Mouse (Mus musculus) CH12.LX (cell line): ENCODE results near the gene A730049H05Rik. TPM values are rescaled to one million over a fixed set of nuclear protein-coding genes. Genes with fewer than 3 reads are reported as not detected.

Source experiments
- DNase-seq: peaks from one replicate; pipeline ENCODE4 v3.0.0-alpha.2; 2013; ENCODE audit errors: extremely low read depth
- H3K27ac ChIP-seq: 2 replicates; pipeline ENCODE4 v1.5.1; 2012; ENCODE audit warnings: low read depth, mild to moderate bottlenecking, control low read depth, moderate library complexity; ENCODE audit not compliant: insufficient read depth
- H3K27me3 ChIP-seq: replicated peaks from 2 replicates; pipeline ENCODE3; 2012; ENCODE audit warnings: inconsistent platforms
- H3K36me3 ChIP-seq, 2 experiments: replicated peaks in 1 of 2; 2 replicates each; pipeline versions ENCODE3 to v1.6.1; 2012; ENCODE audit warnings: inconsistent platforms in 1 of 2, low read length in 1 of 2, mild to moderate bottlenecking in 1 of 2, mixed read lengths in 1 of 2, moderate library complexity in 1 of 2; ENCODE audit not compliant: control insufficient read depth in 1 of 2, insufficient read depth in 1 of 2
- H3K4me1 ChIP-seq, 2 experiments: 2 replicates each; pipeline ENCODE4 v1.6.1; 2012; ENCODE audit warnings: inconsistent platforms in 1 of 2, moderate library complexity in 1 of 2; ENCODE audit not compliant: insufficient read depth in 2 of 2, control insufficient read depth in 1 of 2
- H3K4me2 ChIP-seq: 2 replicates; pipeline ENCODE4 v1.6.1; 2012; ENCODE audit warnings: low read depth, mild to moderate bottlenecking, control low read depth; ENCODE audit not compliant: poor library complexity, insufficient read depth, severe bottlenecking
- H3K4me3 ChIP-seq, 3 experiments: fragments of 150-350 bp in 1 of 3; sonication (generic) in 1 of 3; replicated peaks in 1 of 3; 2 replicates each; pipeline versions ENCODE3 to v1.5.1; 2011 to 2012; ENCODE audit warnings: low read depth in 2 of 3, low read length in 2 of 3, mild to moderate bottlenecking in 2 of 3, moderate library complexity in 2 of 3, control low read depth in 1 of 3, improper control_type of control experiment in 1 of 3, inconsistent platforms in 1 of 3, mixed read lengths in 1 of 3; ENCODE audit not compliant: poor library complexity in 1 of 3
- H3K79me2 ChIP-seq: replicated peaks from 2 replicates; pipeline ENCODE4 v1.6.1; 2012; ENCODE audit warnings: mild to moderate bottlenecking, moderate library complexity; ENCODE audit not compliant: control insufficient read depth, poor library complexity, insufficient read depth, severe bottlenecking; ENCODE audit errors: extremely low read depth
- H3K9ac ChIP-seq: 2 replicates; pipeline ENCODE4 v1.6.1; 2012; ENCODE audit warnings: low read depth, mild to moderate bottlenecking, control low read depth, moderate library complexity; ENCODE audit not compliant: insufficient read depth
- H3K9me3 ChIP-seq: replicated peaks from 2 replicates; pipeline ENCODE3; 2012; ENCODE audit warnings: low read length, inconsistent platforms, mixed read lengths
- CHD1 ChIP-seq: IDR thresholded peaks from 2 replicates; pipeline ENCODE4 v1.6.1; 2012; ENCODE audit warnings: low read depth, low read length, improper control_type of control experiment, inconsistent platforms
- E2F4 ChIP-seq: IDR thresholded peaks from 2 replicates; pipeline ENCODE4 v1.6.1; 2011; ENCODE audit warnings: low read depth, low read length, improper control_type of control experiment; ENCODE audit not compliant: insufficient replicate concordance
- ELF1 ChIP-seq: IDR thresholded peaks from 2 replicates; pipeline ENCODE4 v1.6.1; 2014; ENCODE audit warnings: low read depth, mild to moderate bottlenecking, inconsistent platforms, low read length, improper control_type of control experiment
- ETS1 ChIP-seq: conservative IDR thresholded peaks from 2 replicates; pipeline ENCODE4 v1.6.1; 2012; ENCODE audit warnings: low read depth, mild to moderate bottlenecking, inconsistent platforms, low read length, improper control_type of control experiment, moderate library complexity
- HCFC1 ChIP-seq: IDR thresholded peaks from 2 replicates; pipeline ENCODE4 v1.6.1; 2012; ENCODE audit warnings: low read depth, mild to moderate bottlenecking, inconsistent platforms, low read length, improper control_type of control experiment
- IRF4 ChIP-seq: IDR thresholded peaks from 2 replicates; pipeline ENCODE4 v1.6.1; 2014; ENCODE audit warnings: low read depth, mild to moderate bottlenecking, inconsistent platforms, low read length, improper control_type of control experiment
- JUN ChIP-seq: IDR thresholded peaks from 2 replicates; pipeline ENCODE4 v1.6.1; 2011; ENCODE audit warnings: low read depth, mild to moderate bottlenecking, low read length, improper control_type of control experiment, moderate library complexity; ENCODE audit not compliant: insufficient read depth
- JUND ChIP-seq: conservative IDR thresholded peaks from 2 replicates; pipeline ENCODE4 v1.6.1; 2011; ENCODE audit warnings: low read depth, low read length, improper control_type of control experiment
- KAT2A ChIP-seq: IDR thresholded peaks from 2 replicates; pipeline ENCODE4 v1.6.1; 2012; ENCODE audit warnings: low read length, improper control_type of control experiment, inconsistent platforms; ENCODE audit not compliant: insufficient replicate concordance
- MAFK ChIP-seq: IDR thresholded peaks from 2 replicates; pipeline ENCODE4 v1.6.1; 2011; ENCODE audit warnings: low read length, improper control_type of control experiment; ENCODE audit not compliant: insufficient replicate concordance
- MXI1 ChIP-seq: IDR thresholded peaks from 2 replicates; pipeline ENCODE4 v1.6.1; 2011; ENCODE audit warnings: mild to moderate bottlenecking, low read depth, low read length, improper control_type of control experiment
- NELFE ChIP-seq: IDR thresholded peaks from 2 replicates; pipeline ENCODE4 v1.6.1; 2011; ENCODE audit warnings: low read depth, low read length, improper control_type of control experiment
- NRF1 ChIP-seq: IDR thresholded peaks from 2 replicates; pipeline ENCODE4 v1.6.1; 2014; ENCODE audit warnings: low read depth, mild to moderate bottlenecking, inconsistent platforms, low read length, improper control_type of control experiment, moderate library complexity
- PAX5 ChIP-seq: IDR thresholded peaks from 2 replicates; pipeline ENCODE4 v1.6.1; 2012; ENCODE audit warnings: low read length, inconsistent platforms, mixed read lengths
- POLR2A ChIP-seq: IDR thresholded peaks from 2 replicates; pipeline ENCODE4 v1.6.1; 2011; ENCODE audit warnings: low read depth, mild to moderate bottlenecking, improper control_type of control experiment, low read length
- RAD21 ChIP-seq: IDR thresholded peaks from 2 replicates; pipeline ENCODE4 v1.6.1; 2011; ENCODE audit warnings: low read depth, mild to moderate bottlenecking, low read length, improper control_type of control experiment, moderate library complexity
- SMC3 ChIP-seq: IDR thresholded peaks from 2 replicates; pipeline ENCODE4 v1.6.1; 2011; ENCODE audit warnings: low read depth, low read length, improper control_type of control experiment
- TBP ChIP-seq: conservative IDR thresholded peaks from 2 replicates; pipeline ENCODE4 v1.6.1; 2011; ENCODE audit warnings: low read depth, low read length, improper control_type of control experiment
- UBTF ChIP-seq: IDR thresholded peaks from 2 replicates; pipeline ENCODE4 v1.6.1; 2012; ENCODE audit warnings: low read depth, mild to moderate bottlenecking, inconsistent platforms, low read length, improper control_type of control experiment, moderate library complexity
- USF1 ChIP-seq: IDR thresholded peaks from 2 replicates; pipeline ENCODE4 v1.6.1; 2014; ENCODE audit warnings: low read depth, mild to moderate bottlenecking, inconsistent platforms, low read length, improper control_type of control experiment
- ZC3H11A ChIP-seq: IDR thresholded peaks from 2 replicates; pipeline ENCODE4 v1.6.1; 2012; ENCODE audit warnings: low read depth, mild to moderate bottlenecking, inconsistent platforms, low read length, improper control_type of control experiment
- ZKSCAN1 ChIP-seq: IDR thresholded peaks from 2 replicates; pipeline ENCODE4 v1.6.1; 2012; ENCODE audit warnings: low read depth, inconsistent platforms, low read length, improper control_type of control experiment, borderline replicate concordance
- ZMIZ1 ChIP-seq: IDR thresholded peaks from 2 replicates; pipeline ENCODE4 v1.6.1; 2012; ENCODE audit warnings: low read depth, mild to moderate bottlenecking, inconsistent platforms, low read length, improper control_type of control experiment
- ZNF384 ChIP-seq: IDR thresholded peaks from 2 replicates; pipeline ENCODE4 v1.6.1; 2012; ENCODE audit warnings: low read depth, low read length, improper control_type of control experiment, inconsistent platforms
- dilution Hi-C: fragments of 300-500 bp; cut with MboI; formaldehyde crosslinking; loops from 2 replicates; pipeline ENCODE4 v1.14.3; 2020; ENCODE audit warnings: low sequenced_read_pairs; ENCODE audit not compliant: extremely low pct_unique_long_range_greater_than_20kb, extremely low pct_ligation_motif_present
- in situ Hi-C: fragments of 300-500 bp; cut with MboI; formaldehyde crosslinking; loops from 3 replicates; pipeline ENCODE4 v1.14.3; 2019; ENCODE audit warnings: low sequenced_read_pairs, low pct_ligation_motif_present, low pct_unique_long_range_greater_than_20kb, mixed read lengths
- polyA plus RNA-seq: library from polyadenylated mRNA; unstranded; fragments of >175 nt; gene quantifications from 2 replicates; pipeline ENCODE4 v1.2.1, GENCODE M21; 2012; ENCODE audit warnings: low read depth; ENCODE audit not compliant: insufficient read length
- total RNA-seq, 2 experiments: library from RNA; depleted of rRNA; stranded (reverse); fragments of 300-350 nt in 1 of 2; fragments of >200 nt in 1 of 2; gene quantifications; 2 replicates each; pipeline ENCODE4 v1.2.3; 2012 to 2014

A730049H05Rik gene
- total and polyA plus RNA-seq, 3 experiments = not detected

DNA sequence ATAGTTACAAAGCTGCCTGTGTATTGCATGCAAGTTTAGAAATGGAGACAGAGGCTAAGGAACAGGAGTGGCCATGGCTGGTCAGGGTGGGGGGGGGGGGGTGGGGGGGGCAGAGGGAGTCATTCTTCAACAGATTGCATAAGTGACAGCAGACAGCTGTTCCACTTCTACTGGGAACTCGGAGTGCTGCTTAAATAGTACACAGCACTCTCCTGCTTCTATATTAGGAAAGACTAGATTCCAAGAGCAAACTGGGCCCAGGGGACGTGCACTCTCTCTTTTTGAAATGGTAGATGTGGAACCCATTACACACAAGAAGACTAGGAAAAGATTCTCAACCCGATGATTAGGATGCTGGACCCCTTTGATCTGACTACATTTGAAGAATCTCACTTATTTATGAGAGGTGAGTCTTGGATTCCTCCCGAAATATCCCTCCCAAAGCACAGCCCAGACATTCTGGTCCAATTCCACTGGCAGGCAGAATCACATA, 52.9 kb downstream of the A730049H05Rik start, which contains the start of gene Gm15737:
Gene Gm15737 (plus strand): TSS at position 269 of the 493 bp plus-strand sequence.
- no peaks in the 10 kb centered on the region for H3K4me1 ChIP-seq
- no peak within 1 kb of the TSS for H3K27ac ChIP-seq
- H3K4me2 ChIP-seq = no peak within 1 kb of the TSS
- no peaks in the 10 kb centered on the region for H3K79me2 ChIP-seq
- in situ Hi-C loops (no loop called here), dilution Hi-C loops (no loop called here)
- H3K9ac ChIP-seq = no peak within 1 kb of the TSS
- TF ChIP-seq ZKSCAN1 (no peak), NRF1 (no peak), HCFC1 (no peak), NELFE (no peak), CHD1 (no peak), E2F4 (no peak), JUN (no peak), MAFK (no peak), RAD21 (no peak), ZC3H11A (no peak), ZMIZ1 (no peak), UBTF (no peak), SMC3 (no peak), ELF1 (no peak), POLR2A (no peak), MXI1 (no peak), TBP (no peak), ETS1 (no peak)
- no peak for DNase-seq
- peaks cover 59% of the 10 kb centered on the region for H3K9me3 ChIP-seq
- H3K4me3 ChIP-seq = no peak within 1 kb of the TSS
- H3K27me3 ChIP-seq = no peaks in the 10 kb centered on the region
- H3K36me3 ChIP-seq = no peaks in the 10 kb centered on the region

- H3K36me3 ChIP-seq = no peaks in the 10 kb centered on the region
- in situ Hi-C loops = no loop called here
- no peak overlapping the region for H3K9ac ChIP-seq
- dilution Hi-C loops = no loop called here
- H3K4me1 ChIP-seq = no peaks in the 10 kb centered on the region
- no peak overlapping the region for H3K4me3 ChIP-seq
- H3K27ac ChIP-seq = no peak overlapping the region
- H3K79me2 ChIP-seq = no peaks in the 10 kb centered on the region
- H3K4me2 ChIP-seq = no peak overlapping the region
- no peak for DNase-seq
- no peak for TF ChIP-seq PAX5
- no peak for TF ChIP-seq ZKSCAN1
- TF ChIP-seq ZNF384 = no peak
- no peak for TF ChIP-seq HCFC1
- TF ChIP-seq MAFK = no peak
- TF ChIP-seq MXI1 = no peak
- no peak for TF ChIP-seq USF1
- no peak for TF ChIP-seq ETS1
- no peak for TF ChIP-seq KAT2A
- no peak for TF ChIP-seq IRF4
- TF ChIP-seq ZC3H11A = no peak
- no peak for TF ChIP-seq JUND
- TF ChIP-seq RAD21 = no peak
- no peaks in the 10 kb centered on the region for H3K27me3 ChIP-seq
- peaks cover 58% of the 10 kb centered on the region for H3K9me3 ChIP-seq
Measured at GRCm38 (mm10) chr6:92869582-92870219, 53.4 kb downstream of the A730049H05Rik start.
